Mouse (Mus musculus) right cerebral cortex, postnatal 10 days (tissue): Measurements from ENCODE around the gene Gm20696.

Source experiments
- DNase-seq, 2 experiments: peaks; one replicate each; pipeline ENCODE4 v3.0.0; 2021; ENCODE audit warnings: low spot score in 2 of 2

Gm20696 gene

GRCm38 (mm10) chr6:99441100-99441499 is 225.5 kb downstream of the Gm20696 start:
- DNase-seq: no peak

GRCm38 (mm10) chr6:99440606-99441005 is 226.0 kb downstream of the Gm20696 start:
- no peak for DNase-seq

- DNase-seq: peak in 1 of 2 experiments; percentile 36
Measured at GRCm38 (mm10) chr6:99439878-99440361, 226.7 kb downstream of the Gm20696 start.

GRCm38 (mm10) chr6:99439214-99439877 is 227.3 kb downstream of the Gm20696 start:
- DNase-seq: peak in 1 of 2 experiments; percentile 46

- DNase-seq: no peak
Measured at GRCm38 (mm10) chr6:99436371-99436770, 230.2 kb downstream of the Gm20696 start.

GRCm38 (mm10) chr6:99435140-99435539 is 231.5 kb downstream of the Gm20696 start:
- DNase-seq: no peak

- no peak for DNase-seq
Measured at GRCm38 (mm10) chr6:99433006-99433405, 233.6 kb downstream of the Gm20696 start.

GRCm38 (mm10) chr6:99431941-99432340 is 234.7 kb downstream of the Gm20696 start:
- no peak for DNase-seq

GRCm38 (mm10) chr6:99430560-99430959 is 236.0 kb downstream of the Gm20696 start:
- DNase-seq: no peak

GRCm38 (mm10) chr6:99429378-99430131 is 237.0 kb downstream of the Gm20696 start:
- DNase-seq: no peak

- DNase-seq: no peak
Measured at GRCm38 (mm10) chr6:99428961-99429360, 237.6 kb downstream of the Gm20696 start.

- DNase-seq: no peak
Measured at GRCm38 (mm10) chr6:99427301-99427700, 239.3 kb downstream of the Gm20696 start.

- DNase-seq: no peak
Measured at GRCm38 (mm10) chr6:99425044-99425443, 241.6 kb downstream of the Gm20696 start.

- peak in 1 of 2 experiments; percentile 53 for DNase-seq
Measured at GRCm38 (mm10) chr6:99420666-99421065, 245.9 kb downstream of the Gm20696 start.

- no peak for DNase-seq
Measured at GRCm38 (mm10) chr6:99412598-99412997, 254.0 kb downstream of the Gm20696 start.

GRCm38 (mm10) chr6:99409602-99410001 is 257.0 kb downstream of the Gm20696 start:
- no peak for DNase-seq

- DNase-seq: no peak
Measured at GRCm38 (mm10) chr6:99408880-99409279, 257.7 kb downstream of the Gm20696 start.

GRCm38 (mm10) chr6:99403755-99404390 is 262.7 kb downstream of the Gm20696 start:
- DNase-seq: no peak

- DNase-seq: no peak
Measured at GRCm38 (mm10) chr6:99402941-99403340, 263.7 kb downstream of the Gm20696 start.

GRCm38 (mm10) chr6:99402370-99402769 is 264.2 kb downstream of the Gm20696 start:
- no peak for DNase-seq

- DNase-seq: no peak
Measured at GRCm38 (mm10) chr6:99401801-99402200, 264.8 kb downstream of the Gm20696 start.

GRCm38 (mm10) chr6:99401211-99401610 is 265.4 kb downstream of the Gm20696 start:
- DNase-seq: no peak
